Mouse (Mus musculus) spleen, embryonic (tissue): Measurements from ENCODE around the gene Atf3.

ENCODE experiments used
- CTCF ChIA-PET: fragments of 350-600 bp; sonication (Branson Sonifier 250); formaldehyde crosslinking; loops from one replicate; lab custom pipeline; 2022; lab: Charles Lee

Atf3 gene

GRCm38 (mm10) chr1:191230355-191230931 is 12.6 kb upstream of the Atf3 start:
- CTCF ChIA-PET, result interaction anchor here (0.7 kb wide), 1 partner anchor 150 kb away, joined by 3 read pairs; no protein-coding TSS in a partner anchor

GRCm38 (mm10) chr1:191226570-191226969 is 8.7 kb upstream of the Atf3 start:
- CTCF ChIA-PET, result no interaction called here

- CTCF ChIA-PET, result interaction anchor here (0.6 kb wide), 1 partner anchor 962 kb away, joined by 6 read pairs; no protein-coding TSS in a partner anchor
These were observed 7.9 kb upstream of the Atf3 start for GRCm38 (mm10) chr1:191225771-191226170.

GRCm38 (mm10) chr1:191224981-191225703 is 7.3 kb upstream of the Atf3 start:
- CTCF ChIA-PET, result interaction anchor here (0.6 to 0.9 kb wide), 2 partner anchors 53 to 962 kb away, joined by 4 to 6 read pairs; no protein-coding TSS in a partner anchor

GRCm38 (mm10) chr1:191224302-191224980 is 6.6 kb upstream of the Atf3 start:
- CTCF ChIA-PET, result interaction anchor here (0.9 to 1.1 kb wide), 2 partner anchors 43 to 54 kb away, joined by 4 read pairs; no protein-coding TSS in a partner anchor

- CTCF ChIA-PET, result interaction anchor here (0.5 to 1.1 kb wide), 3 partner anchors 44 to 75 kb away, joined by 3 to 4 read pairs (median 3); no protein-coding TSS in a partner anchor
These were observed 6.1 kb upstream of the Atf3 start for GRCm38 (mm10) chr1:191223930-191224301.

GRCm38 (mm10) chr1:191222031-191222430 is 4.2 kb upstream of the Atf3 start:
- CTCF ChIA-PET, result no interaction called here

GRCm38 (mm10) chr1:191220588-191220987 is 2.7 kb upstream of the Atf3 start:
- CTCF ChIA-PET, result no interaction called here

GRCm38 (mm10) chr1:191219748-191220147 is 1.9 kb upstream of the Atf3 start:
- CTCF ChIA-PET, result no interaction called here

GRCm38 (mm10) chr1:191218583-191218982 is 744 bp upstream of the Atf3 start:
- CTCF ChIA-PET, result interaction anchor here (0.8 kb wide), 1 partner anchor 29 kb away, joined by 3 read pairs; no protein-coding TSS in a partner anchor

- CTCF ChIA-PET, result interaction anchor here (1.0 kb wide), 1 partner anchor 18 kb away, joined by 3 read pairs; no protein-coding TSS in a partner anchor
These were observed 1.8 kb downstream of the Atf3 start for GRCm38 (mm10) chr1:191215776-191216661.

- CTCF ChIA-PET, result interaction anchor here (0.8 kb wide), 1 partner anchor 9 kb away, joined by 3 read pairs; no protein-coding TSS in a partner anchor
These were observed 6.7 kb downstream of the Atf3 start for GRCm38 (mm10) chr1:191211096-191211495.

GRCm38 (mm10) chr1:191205791-191206190 is 12.0 kb downstream of the Atf3 start:
- CTCF ChIA-PET, result no interaction called here

- CTCF ChIA-PET, result no interaction called here
These were observed 13.0 kb downstream of the Atf3 start for GRCm38 (mm10) chr1:191204876-191205275.

- CTCF ChIA-PET, result no interaction called here
These were observed 14.3 kb downstream of the Atf3 start for GRCm38 (mm10) chr1:191203496-191203895.

GRCm38 (mm10) chr1:191202208-191202952 is 15.5 kb downstream of the Atf3 start:
- CTCF ChIA-PET, result interaction anchor here (0.6 kb wide), 1 partner anchor 9 kb away, joined by 3 read pairs; no protein-coding TSS in a partner anchor

- CTCF ChIA-PET, result no interaction called here
These were observed 16.8 kb downstream of the Atf3 start for GRCm38 (mm10) chr1:191200816-191201602.

GRCm38 (mm10) chr1:191197916-191198315 is 19.9 kb downstream of the Atf3 start:
- CTCF ChIA-PET, result interaction anchor here (1.0 kb wide), 1 partner anchor 18 kb away, joined by 3 read pairs; no protein-coding TSS in a partner anchor

- CTCF ChIA-PET, result interaction anchor here (0.6 kb wide), 1 partner anchor 1594 kb away, joined by 10 read pairs; no protein-coding TSS in a partner anchor
These were observed 21.8 kb downstream of the Atf3 start for GRCm38 (mm10) chr1:191196016-191196415.
